Mouse (Mus musculus) neural tube, embryonic 14.5 days (tissue): ENCODE results near the gene Spag4. TPM values are rescaled to one million over a fixed set of nuclear protein-coding genes. Genes with fewer than 3 reads are reported as not detected.
A peak's percentile ranks its signal among the peaks of the same experiment; 100 is the strongest.

Experiments
- ATAC-seq: fragments of 200-750 bp; cut with Nextera tagmentation; 2 replicates; pipeline ENCODE4 v1.8.0; 2017; ENCODE audit warnings: low read depth, mild to moderate bottlenecking, moderate TSS enrichment, moderate library complexity
- H3K27ac ChIP-seq: fragments of 300-500 bp; sonication (generic); 2 replicates; pipeline ENCODE4 v1.5.1; 2014; ENCODE audit warnings: low read depth, mild to moderate bottlenecking, control low read depth, low read length, moderate library complexity, mixed read lengths
- H3K27me3 ChIP-seq: fragments of 300-500 bp; sonication (generic); 2 replicates; pipeline ENCODE4 v1.6.1; 2014; ENCODE audit warnings: low read length; ENCODE audit not compliant: control insufficient read depth, insufficient read depth
- H3K36me3 ChIP-seq: fragments of 300-500 bp; sonication (generic); 2 replicates; pipeline ENCODE4 v1.6.1; 2014; ENCODE audit warnings: low read length, mixed read lengths; ENCODE audit not compliant: control insufficient read depth, insufficient read depth
- H3K4me1 ChIP-seq: fragments of 300-500 bp; sonication (generic); 2 replicates; pipeline ENCODE4 v1.6.1; 2014; ENCODE audit warnings: low read length; ENCODE audit not compliant: control insufficient read depth, insufficient read depth
- H3K4me2 ChIP-seq: fragments of 300-500 bp; sonication (generic); 2 replicates; pipeline ENCODE4 v1.6.1; 2014; ENCODE audit warnings: mild to moderate bottlenecking, low read depth, low read length, control low read depth
- H3K4me3 ChIP-seq: fragments of 300-500 bp; sonication (generic); 2 replicates; pipeline ENCODE4 v1.5.1; 2014; ENCODE audit warnings: low read depth, low read length, control low read depth, mixed read lengths
- H3K9ac ChIP-seq: fragments of 300-500 bp; sonication (generic); replicated peaks from 2 replicates; pipeline ENCODE4 v1.6.1; 2014; ENCODE audit warnings: low read depth, mild to moderate bottlenecking, control low read depth, low read length, mixed read lengths
- H3K9me3 ChIP-seq: fragments of 300-500 bp; sonication (generic); 2 replicates; pipeline ENCODE4 v1.6.1; 2016; ENCODE audit warnings: low read length; ENCODE audit not compliant: control insufficient read depth
- WGBS: fragments of 180-500 bp; shearing (Covaris S2); extraction: QIAGEN DNeasy Blood & Tissue Kit; methylation state at CpG from one replicate; pipeline ENCODE4 v1.1.7; 2014; 5-methylcytosine and 5-hydroxymethylcytosine counted together
- polyA plus RNA-seq: library from polyadenylated mRNA; unstranded; fragments of >200 nt; fragmentation: Nextera tagmentation; extraction: Ambion mirVana; gene quantifications from 2 replicates; pipeline ENCODE4 v1.2.1, GENCODE M21; 2014

The Spag4 gene
- polyA plus RNA-seq, 1 experiment from 2014 or later: 8.8 TPM

- Histone ChIP-seq H3K4me2 (peak overlapping the region; percentile 87), H3K36me3 (peaks cover 13% of the 10 kb centered on the region), H3K9me3 (no peaks in the 10 kb centered on the region), H3K4me3 (peak overlapping the region; percentile 79), H3K27ac (no peak overlapping the region), H3K9ac (peak overlapping the region; percentile 78), H3K27me3 (no peaks in the 10 kb centered on the region; the same call in 1 of the 2 replicates), H3K4me1 (peaks cover 3% of the 10 kb centered on the region; the same call in 1 of the 2 replicates)
- 28% methylated on average over 10 of the region's 10 CpGs for WGBS
- ATAC-seq: peak; percentile 31; the same call in 1 of the 2 replicates
Measured at GRCm38 (mm10) chr2:156066126-156066525, 1.2 kb downstream of the Spag4 start.

GRCm38 (mm10) chr2:156067916-156068315 lies 2.9 kb downstream of the Spag4 start:
- WGBS: 92% methylated on average over 10 of the region's 10 CpGs
- H3K9ac ChIP-seq: no peak overlapping the region
- H3K4me3 ChIP-seq: no peak overlapping the region
- H3K27ac ChIP-seq: no peak overlapping the region
- no peaks in the 10 kb centered on the region; the same call in 1 of the 2 replicates for H3K27me3 ChIP-seq
- no peak overlapping the region for H3K4me2 ChIP-seq
- ATAC-seq: no peak
- peaks cover 3% of the 10 kb centered on the region; the same call in 1 of the 2 replicates for H3K4me1 ChIP-seq
- peaks cover 21% of the 10 kb centered on the region for H3K36me3 ChIP-seq
- no peaks in the 10 kb centered on the region for H3K9me3 ChIP-seq

GRCm38 (mm10) chr2:156071236-156071635 lies 6.3 kb downstream of the Spag4 start:
- Histone ChIP-seq H3K4me3 (no peak overlapping the region), H3K4me2 (no peak overlapping the region), H3K4me1 (peaks cover 2% of the 10 kb centered on the region; the same call in 1 of the 2 replicates), H3K9ac (no peak overlapping the region), H3K9me3 (no peaks in the 10 kb centered on the region), H3K36me3 (peaks cover 53% of the 10 kb centered on the region), H3K27ac (no peak overlapping the region), H3K27me3 (no peaks in the 10 kb centered on the region)
- 95% methylated on average over 10 of the region's 10 CpGs for WGBS
- ATAC-seq: no peak

- H3K4me1 ChIP-seq: no peaks in the 10 kb centered on the region
- H3K27me3 ChIP-seq: no peaks in the 10 kb centered on the region
- H3K4me2 ChIP-seq: no peak overlapping the region
- WGBS: 98% methylated on average over 15 of the region's 15 CpGs
- H3K36me3 ChIP-seq: peaks cover 68% of the 10 kb centered on the region
- H3K9me3 ChIP-seq: no peaks in the 10 kb centered on the region
- H3K27ac ChIP-seq: no peak overlapping the region
- H3K4me3 ChIP-seq: no peak overlapping the region
- no peak for ATAC-seq
- H3K9ac ChIP-seq: no peak overlapping the region
Measured at GRCm38 (mm10) chr2:156073725-156074124, 8.8 kb downstream of the Spag4 start.

GRCm38 (mm10) chr2:156077461-156077860 lies 12.5 kb downstream of the Spag4 start:
- Histone ChIP-seq H3K4me2 (no peak overlapping the region), H3K4me3 (no peak overlapping the region), H3K4me1 (no peaks in the 10 kb centered on the region), H3K27me3 (no peaks in the 10 kb centered on the region), H3K27ac (no peak overlapping the region), H3K9me3 (no peaks in the 10 kb centered on the region), H3K9ac (no peak overlapping the region), H3K36me3 (peaks cover 56% of the 10 kb centered on the region)
- WGBS: 93% methylated on average over 7 of the region's 7 CpGs
- ATAC-seq: no peak

- Histone ChIP-seq H3K27ac (no peak overlapping the region), H3K36me3 (peaks cover 49% of the 10 kb centered on the region), H3K27me3 (no peaks in the 10 kb centered on the region), H3K4me2 (no peak overlapping the region), H3K4me1 (no peaks in the 10 kb centered on the region), H3K9me3 (no peaks in the 10 kb centered on the region), H3K9ac (no peak overlapping the region), H3K4me3 (no peak overlapping the region)
- ATAC-seq: no peak
- 95% methylated on average over 16 of the region's 16 CpGs for WGBS
Measured at GRCm38 (mm10) chr2:156078421-156079182, 13.6 kb downstream of the Spag4 start.

GRCm38 (mm10) chr2:156079183-156079560 lies 14.2 kb downstream of the Spag4 start:
- no peak overlapping the region for H3K4me3 ChIP-seq
- 89% methylated on average over 8 of the region's 8 CpGs for WGBS
- no peaks in the 10 kb centered on the region for H3K9me3 ChIP-seq
- H3K4me2 ChIP-seq: no peak overlapping the region
- no peak for ATAC-seq
- H3K27ac ChIP-seq: no peak overlapping the region
- no peaks in the 10 kb centered on the region for H3K27me3 ChIP-seq
- no peaks in the 10 kb centered on the region for H3K4me1 ChIP-seq
- no peak overlapping the region for H3K9ac ChIP-seq
- H3K36me3 ChIP-seq: peaks cover 44% of the 10 kb centered on the region

GRCm38 (mm10) chr2:156079674-156080073 lies 14.7 kb downstream of the Spag4 start:
- H3K27me3 ChIP-seq: no peaks in the 10 kb centered on the region
- H3K4me3 ChIP-seq: no peak overlapping the region
- no peak overlapping the region for H3K4me2 ChIP-seq
- no peaks in the 10 kb centered on the region for H3K9me3 ChIP-seq
- ATAC-seq: no peak
- H3K36me3 ChIP-seq: peaks cover 39% of the 10 kb centered on the region
- H3K27ac ChIP-seq: no peak overlapping the region
- WGBS: 49% methylated on average over 4 of the region's 4 CpGs
- H3K9ac ChIP-seq: no peak overlapping the region
- no peaks in the 10 kb centered on the region for H3K4me1 ChIP-seq

GRCm38 (mm10) chr2:156080391-156080790 lies 15.4 kb downstream of the Spag4 start:
- Histone ChIP-seq H3K36me3 (peaks cover 32% of the 10 kb centered on the region), H3K4me2 (no peak overlapping the region), H3K4me3 (no peak overlapping the region), H3K9ac (no peak overlapping the region), H3K27ac (no peak overlapping the region), H3K9me3 (no peaks in the 10 kb centered on the region), H3K4me1 (no peaks in the 10 kb centered on the region), H3K27me3 (no peaks in the 10 kb centered on the region)
- WGBS: 89% methylated on average over 7 of the region's 7 CpGs
- ATAC-seq: no peak
